Mouse (Mus musculus) C2C12 (cell line): ENCODE results near the gene Ufm1. TPM values are rescaled to one million over a fixed set of nuclear protein-coding genes. Genes with fewer than 3 reads are reported as not detected.

Experiments used
- H3K27me3 ChIP-seq: one replicate; pipeline ENCODE4 v1.6.1; 2011; ENCODE audit not compliant: control insufficient read depth, insufficient read depth, insufficient read length
- H3K36me3 ChIP-seq: one replicate; pipeline ENCODE4 v1.6.1; 2011; ENCODE audit not compliant: control insufficient read depth, insufficient read depth
- H3K4me3 ChIP-seq: one replicate; pipeline ENCODE4 v1.5.1; 2011; ENCODE audit warnings: mild to moderate bottlenecking, control low read depth; ENCODE audit not compliant: poor library complexity, insufficient read depth, severe bottlenecking
- H3K79me2 ChIP-seq: one replicate; pipeline ENCODE4 v1.6.1; 2011; ENCODE audit not compliant: control insufficient read depth, insufficient read depth
- H3K79me3 ChIP-seq: one replicate; pipeline ENCODE4 v1.6.1; 2011; ENCODE audit warnings: low read depth, control low read depth
- H3ac ChIP-seq: one replicate; pipeline ENCODE3; 2011; ENCODE audit warnings: low read depth; ENCODE audit not compliant: control insufficient read depth, insufficient read length
- CEBPB ChIP-seq: IDR thresholded peaks from one replicate; pipeline ENCODE4 v1.6.1; 2011; ENCODE audit warnings: low read depth, mild to moderate bottlenecking, control low read depth, moderate library complexity
- CTCF ChIP-seq: IDR thresholded peaks from one replicate; pipeline ENCODE4 v1.5.1; 2011; ENCODE audit not compliant: control insufficient read depth, insufficient read depth, insufficient read length
- FOSL1 ChIP-seq: IDR thresholded peaks from one replicate; pipeline ENCODE4 v1.8.0; 2011; ENCODE audit warnings: mild to moderate bottlenecking, low read length; ENCODE audit not compliant: poor library complexity, insufficient read depth, severe bottlenecking
- MAX ChIP-seq: IDR thresholded peaks from one replicate; pipeline ENCODE4 v1.6.1; 2011; ENCODE audit warnings: mild to moderate bottlenecking, control low read depth
- MYOD1 ChIP-seq: IDR thresholded peaks from one replicate; pipeline ENCODE4 v1.6.1; 2011; ENCODE audit warnings: low read depth; ENCODE audit not compliant: control insufficient read depth, insufficient read length
- MYOG ChIP-seq: IDR thresholded peaks from one replicate; pipeline ENCODE4 v1.6.1; 2011; ENCODE audit not compliant: control insufficient read depth, insufficient read length; ENCODE audit errors: extremely low read depth
- USF1 ChIP-seq: IDR thresholded peaks from one replicate; pipeline ENCODE4 v1.6.1; 2011; ENCODE audit warnings: low read depth, mild to moderate bottlenecking, control low read depth, moderate library complexity
- polyA plus RNA-seq: library from polyadenylated mRNA; unstranded; fragments of >200 nt; fragmentation: generic; extraction: Trizol; gene quantifications from one replicate; pipeline ENCODE4 v1.2.1, GENCODE M21; 2012; ENCODE audit warnings: missing spikeins

Gene Ufm1
- polyA plus RNA-seq, 1 experiment: 66.3 TPM

GRCm38 (mm10) chr3:53868212-53868611 lies 4.6 kb upstream of the Ufm1 start:
- no peaks in the 10 kb centered on the region for H3K36me3 ChIP-seq
- no peak overlapping the region for H3ac ChIP-seq
- TF ChIP-seq MYOG (no peak), CEBPB (no peak), CTCF (no peak), MAX (no peak), MYOD1 (no peak), FOSL1 (no peak), USF1 (no peak)
- H3K79me3 ChIP-seq: peaks cover 3% of the 10 kb centered on the region
- peaks cover 3% of the 10 kb centered on the region for H3K79me2 ChIP-seq
- no peaks in the 10 kb centered on the region for H3K27me3 ChIP-seq
- no peak overlapping the region for H3K4me3 ChIP-seq

DNA sequence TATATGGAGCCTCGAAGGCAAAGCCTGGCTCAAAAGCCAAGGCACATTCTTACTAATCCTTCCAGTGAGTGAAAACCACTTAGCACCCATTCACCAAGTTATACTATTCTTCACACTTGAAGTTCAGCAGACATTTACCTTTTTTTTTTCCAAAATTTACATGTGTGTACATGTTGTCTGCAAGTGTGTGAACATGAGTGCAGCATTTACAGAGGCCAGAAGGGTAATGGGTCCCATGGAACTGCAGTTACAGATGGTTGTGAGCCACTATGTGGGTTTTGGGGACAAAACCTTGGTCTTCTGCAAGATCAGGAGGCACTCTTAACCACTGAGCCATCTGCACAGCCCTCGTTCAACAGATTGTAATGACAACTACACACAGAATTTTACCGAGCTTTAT lies 8.8 kb downstream of the Ufm1 start:
- Histone ChIP-seq H3K27me3 (no peaks in the 10 kb centered on the region), H3K36me3 (peaks cover 33% of the 10 kb centered on the region), H3ac (no peak overlapping the region), H3K79me2 (no peaks in the 10 kb centered on the region), H3K4me3 (no peak overlapping the region), H3K79me3 (no peaks in the 10 kb centered on the region)
- no peak for TF ChIP-seq CTCF
- no peak for TF ChIP-seq MYOD1

- no peaks in the 10 kb centered on the region for H3K79me2 ChIP-seq
- H3K36me3 ChIP-seq: peaks cover 27% of the 10 kb centered on the region
- H3K4me3 ChIP-seq: no peak overlapping the region
- H3K79me3 ChIP-seq: no peaks in the 10 kb centered on the region
- H3ac ChIP-seq: no peak overlapping the region
- TF ChIP-seq MAX (no peak), CTCF (no peak), FOSL1 (no peak), CEBPB (no peak)
- H3K27me3 ChIP-seq: no peaks in the 10 kb centered on the region
Observed at GRCm38 (mm10) chr3:53854261-53854660, 9.4 kb downstream of the Ufm1 start.

DNA sequence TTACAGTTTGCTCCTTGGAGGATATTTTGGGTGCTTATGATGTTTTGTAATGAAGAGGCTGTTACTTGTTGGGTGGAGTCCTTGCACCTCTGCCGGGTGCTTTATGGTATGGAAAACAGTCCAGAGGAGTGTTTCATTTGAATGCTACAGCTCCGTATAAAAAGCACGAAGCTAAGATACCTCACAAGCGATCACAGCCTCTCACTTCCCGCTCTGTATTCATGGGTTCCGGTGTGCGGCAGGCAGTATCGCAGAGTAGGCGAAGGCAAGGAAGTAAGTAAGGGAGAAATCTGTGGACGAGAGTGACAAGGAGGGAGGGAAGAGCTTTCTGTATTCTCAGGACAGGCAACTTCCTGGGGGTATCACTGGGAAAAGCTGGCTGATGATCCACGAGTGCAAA lies 15.4 kb downstream of the Ufm1 start:
- H3K27me3 ChIP-seq: no peaks in the 10 kb centered on the region
- no peak overlapping the region for H3K4me3 ChIP-seq
- H3K79me2 ChIP-seq: no peaks in the 10 kb centered on the region
- H3ac ChIP-seq: no peak overlapping the region
- TF ChIP-seq MYOG: no peak
- TF ChIP-seq MAX: no peak
- no peak for TF ChIP-seq FOSL1
- no peak for TF ChIP-seq MYOD1
- no peak for TF ChIP-seq CTCF
- TF ChIP-seq USF1: no peak
- TF ChIP-seq CEBPB: no peak
- no peaks in the 10 kb centered on the region for H3K79me3 ChIP-seq
- no peaks in the 10 kb centered on the region for H3K36me3 ChIP-seq

- Histone ChIP-seq H3K27me3 (no peaks in the 10 kb centered on the region), H3ac (no peak overlapping the region), H3K4me3 (no peak overlapping the region), H3K79me3 (no peaks in the 10 kb centered on the region), H3K36me3 (no peaks in the 10 kb centered on the region), H3K79me2 (no peaks in the 10 kb centered on the region)
- TF ChIP-seq MYOG: no peak
- TF ChIP-seq MAX: no peak
- no peak for TF ChIP-seq FOSL1
Observed at GRCm38 (mm10) chr3:53847726-53848125, 15.9 kb downstream of the Ufm1 start.

DNA sequence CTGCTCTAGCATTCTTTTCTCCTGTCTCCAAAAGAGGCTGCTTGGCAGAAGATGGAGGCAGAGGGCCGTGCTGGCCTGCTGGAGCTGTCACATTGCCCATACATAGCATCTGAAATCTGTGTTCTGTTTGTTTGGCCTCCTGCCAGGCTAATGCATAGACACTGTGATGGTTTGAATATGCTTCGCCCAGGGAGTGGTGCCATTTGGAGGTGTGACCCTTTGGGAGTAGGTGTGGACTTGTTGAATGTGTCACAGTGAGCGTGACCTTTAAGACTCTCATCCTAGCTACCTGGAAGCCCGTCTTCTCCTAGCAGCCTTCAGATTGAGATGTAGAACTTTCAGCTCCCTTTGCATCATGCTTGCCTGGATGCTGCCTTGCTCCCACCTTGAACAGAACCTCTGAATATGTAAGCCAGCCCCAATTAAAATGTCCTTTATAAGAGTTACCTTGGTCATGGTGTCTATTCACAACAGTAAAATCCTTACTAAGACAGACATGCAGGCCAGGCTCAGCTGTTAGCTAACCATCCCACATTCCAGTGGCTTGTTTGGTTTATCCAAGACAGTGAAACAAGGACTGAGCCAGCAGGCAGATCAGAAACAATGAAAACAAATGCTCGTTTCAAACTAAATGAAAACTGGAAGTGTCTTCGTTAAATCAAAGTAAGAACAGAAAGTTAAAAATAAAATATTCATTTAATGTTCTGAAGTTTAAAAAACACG lies 17.3 kb downstream of the Ufm1 start:
- Histone ChIP-seq H3K79me2 (no peaks in the 10 kb centered on the region), H3ac (no peak overlapping the region)
- TF ChIP-seq USF1 (no peak), CEBPB (no peak), MYOD1 (no peak), MYOG (no peak), FOSL1 (no peak), MAX (no peak), CTCF (no peak)

More for the DNA sequence above, 17.3 kb downstream of the Ufm1 start:
- no peaks in the 10 kb centered on the region for H3K27me3 ChIP-seq
- H3K4me3 ChIP-seq: no peak overlapping the region
- H3K36me3 ChIP-seq: no peaks in the 10 kb centered on the region
- H3K79me3 ChIP-seq: no peaks in the 10 kb centered on the region
